Mouse (Mus musculus) frontal cortex, adult (tissue): ENCODE data around the gene Zbp1.

Experiments
- ATAC-seq: cut with Nextera tagmentation; 2 replicates; pipeline ENCODE4 v1.9.2; 2017; ENCODE audit warnings: mild to moderate bottlenecking, moderate library complexity, mixed read lengths; ENCODE audit not compliant: low TSS enrichment

Zbp1 gene

GRCm38 (mm10) chr2:173218416-173219141 lies at the start of gene Zbp1:
Zbp1 (minus strand) TSS chr2:173218923.
- ATAC-seq, result no peak

- no peak for ATAC-seq
Measured at GRCm38 (mm10) chr2:173267562-173267961, 48.8 kb upstream of the Zbp1 start.

GRCm38 (mm10) chr2:173266349-173267112 lies 47.8 kb upstream of the Zbp1 start:
- ATAC-seq, result no peak

- ATAC-seq, result no peak
Measured at GRCm38 (mm10) chr2:173265468-173266265, 46.9 kb upstream of the Zbp1 start.

GRCm38 (mm10) chr2:173264467-173265128 lies 45.9 kb upstream of the Zbp1 start:
- ATAC-seq, result peak; percentile 26; the same call in 1 of the 2 replicates

- ATAC-seq, result no peak
Measured at GRCm38 (mm10) chr2:173263636-173264330, 45.1 kb upstream of the Zbp1 start.

- ATAC-seq, result no peak
Measured at GRCm38 (mm10) chr2:173261497-173261896, 42.8 kb upstream of the Zbp1 start.

GRCm38 (mm10) chr2:173258459-173259091 lies 39.9 kb upstream of the Zbp1 start:
- ATAC-seq, result no peak

- peak; percentile 51 for ATAC-seq
Measured at GRCm38 (mm10) chr2:173257610-173258009, 38.9 kb upstream of the Zbp1 start.

GRCm38 (mm10) chr2:173256552-173256949 lies 37.8 kb upstream of the Zbp1 start:
- ATAC-seq, result no peak

- no peak for ATAC-seq
Measured at GRCm38 (mm10) chr2:173255810-173256551, 37.3 kb upstream of the Zbp1 start.

GRCm38 (mm10) chr2:173253761-173254662 lies 35.3 kb upstream of the Zbp1 start:
- ATAC-seq, result no peak

- ATAC-seq, result peak; percentile 35
Measured at GRCm38 (mm10) chr2:173251675-173252074, 33.0 kb upstream of the Zbp1 start.

GRCm38 (mm10) chr2:173251133-173251532 lies 32.4 kb upstream of the Zbp1 start:
- no peak for ATAC-seq

- ATAC-seq, result no peak
Measured at GRCm38 (mm10) chr2:173250411-173250810, 31.7 kb upstream of the Zbp1 start.

GRCm38 (mm10) chr2:173249965-173250364 lies 31.2 kb upstream of the Zbp1 start:
- ATAC-seq, result peak; percentile 15; the same call in 1 of the 2 replicates

GRCm38 (mm10) chr2:173249386-173249785 lies 30.7 kb upstream of the Zbp1 start:
- peak; percentile 45 for ATAC-seq

- ATAC-seq, result peak; percentile 51
Measured at GRCm38 (mm10) chr2:173248822-173249221, 30.1 kb upstream of the Zbp1 start.

- ATAC-seq, result no peak
Measured at GRCm38 (mm10) chr2:173247911-173248310, 29.2 kb upstream of the Zbp1 start.
